ENCODE assay signal across 16 mouse cellular contexts in genomic region chr2:94316526-94316925, GRCm38 (mm10).
DNase-seq lines count a peak whose midpoint lies in the region; ATAC-seq lines count a peak whose summit lies in the region.
"Had no signal": no experiment of that assay in that cellular context is flagged by ENCODE, and none has a peak within 500 bp of the region (broad histone marks: within the 10 kb centered on the region; RNA-seq: fewer than 3 reads in every experiment).

No protein-coding gene starts in this region.

- no peaks in the 10 kb centered on the region for H3K4me1 ChIP-seq in embryonic facial prominence, embryonic 11.5 days (ENCODE audit: control insufficient read depth, insufficient read depth, low read length)
- H3K4me1 ChIP-seq in embryonic facial prominence, embryonic 10.5 days: no peaks in the 10 kb centered on the region
- H3K4me1 ChIP-seq: embryonic facial prominence, embryonic 12.5 days; forebrain, embryonic 15.5 days; neural tube, embryonic 12.5 days had no signal

- H3K36me3 ChIP-seq in embryonic facial prominence, embryonic 11.5 days (replicated peaks; ENCODE audit: control insufficient read depth, insufficient read depth, low read depth, low read length): no peaks in the 10 kb centered on the region
- H3K36me3 ChIP-seq in embryonic facial prominence, embryonic 10.5 days (replicated peaks): peaks cover 56% of the 10 kb centered on the region

- WGBS in embryonic facial prominence, embryonic 11.5 days: 65% methylated on average over 5 of the region's 5 CpGs
- 73% methylated on average over 5 of the region's 5 CpGs for WGBS in embryonic facial prominence, embryonic 10.5 days

- no peak overlapping the region for H3K4me2 ChIP-seq in embryonic facial prominence, embryonic 11.5 days (ENCODE audit: low read depth, low read length)
- H3K4me2 ChIP-seq: embryonic facial prominence, embryonic 12.5 days; forebrain, embryonic 15.5 days; neural tube, embryonic 12.5 days had no signal

- peak; percentile 11 for DNase-seq in embryonic facial prominence, embryonic 11.5 days (ENCODE audit: low spot score)
- no peak for DNase-seq in embryonic facial prominence, embryonic 10.5 days (ENCODE audit: low spot score)
- DNase-seq in left cerebral cortex, postnatal 4 days: peak; percentile 27
- no peak for DNase-seq in left cerebral cortex, postnatal 10 days (ENCODE audit: extremely low spot score in 1 of 2, low spot score in 2 of 2)
- peak; percentile 29 for DNase-seq in A20 (ENCODE audit: low read depth, low spot score)
- peak; percentile 7 for DNase-seq in c-Kit-positive CD71-negative TER-119-negative erythroid progenitor cells, embryonic 14.5 days (ENCODE audit: low read depth)
- DNase-seq in gastrocnemius, postnatal 4 days (ENCODE audit: low spot score in 2 of 2): no peak
- DNase-seq in cerebellum, postnatal 36 days: no peak
- DNase-seq: gastrocnemius, postnatal 36 days; kidney, adult 18-20 months; layer of hippocampus, postnatal 36 days; right cerebral cortex, postnatal 14 days had no signal

- H3K27me3 ChIP-seq in embryonic facial prominence, embryonic 11.5 days (ENCODE audit: control insufficient read depth, insufficient read depth, low read length): no peaks in the 10 kb centered on the region
- no peaks in the 10 kb centered on the region for H3K27me3 ChIP-seq in embryonic facial prominence, embryonic 10.5 days (replicated peaks; ENCODE audit: low read depth, poor library complexity, severe bottlenecking)
- H3K27me3 ChIP-seq: embryonic facial prominence, embryonic 12.5 days; forebrain, embryonic 15.5 days; neural tube, embryonic 12.5 days had no signal

- no peak for ATAC-seq in embryonic facial prominence, embryonic 11.5 days (replicated peaks; ENCODE audit: insufficient number of reproducible peaks, low FRiP score, low TSS enrichment, low read depth)
- ATAC-seq: forebrain, embryonic 15.5 days had no signal

- H3K4me3 ChIP-seq in embryonic facial prominence, embryonic 11.5 days (ENCODE audit: low read depth, low read length): no peak overlapping the region
- no peak overlapping the region for H3K4me3 ChIP-seq in embryonic facial prominence, embryonic 10.5 days
- H3K4me3 ChIP-seq: embryonic facial prominence, embryonic 12.5 days; forebrain, embryonic 15.5 days; neural tube, embryonic 12.5 days had no signal

- intact Hi-C loops in left cerebral cortex, postnatal 4 days (cut with DNase I): no loop called here
- intact Hi-C loops in left cerebral cortex, postnatal 10 days (cut with DNase I): no loop called here

- H3K9me3 ChIP-seq in embryonic facial prominence, embryonic 11.5 days (replicated peaks; ENCODE audit: control insufficient read depth, low read length): no peaks in the 10 kb centered on the region
- no peaks in the 10 kb centered on the region for H3K9me3 ChIP-seq in embryonic facial prominence, embryonic 10.5 days
- H3K9me3 ChIP-seq: embryonic facial prominence, embryonic 12.5 days; forebrain, embryonic 15.5 days; neural tube, embryonic 12.5 days had no signal

- no peak overlapping the region for H3K9ac ChIP-seq in embryonic facial prominence, embryonic 11.5 days (replicated peaks; ENCODE audit: low read length)
- H3K9ac ChIP-seq: embryonic facial prominence, embryonic 12.5 days; forebrain, embryonic 15.5 days; neural tube, embryonic 12.5 days had no signal

- no peak overlapping the region for H3K27ac ChIP-seq in embryonic facial prominence, embryonic 11.5 days (replicated peaks; ENCODE audit: low read depth, low read length)
- H3K27ac ChIP-seq in embryonic facial prominence, embryonic 10.5 days (replicated peaks): no peak overlapping the region
- H3K27ac ChIP-seq: embryonic facial prominence, embryonic 12.5 days; forebrain, embryonic 15.5 days; neural tube, embryonic 12.5 days; stomach, postnatal 0 days had no signal

Comparison
In these comparisons a context has a peak if more than half of its experiments do, and no peak if none do; other contexts are left out.
1. DNase-seq: peak in embryonic facial prominence, embryonic 11.5 days (single experiment), left cerebral cortex, postnatal 4 days (single experiment), A20 (single experiment) and c-Kit-positive CD71-negative TER-119-negative erythroid progenitor cells, embryonic 14.5 days (single experiment); none in embryonic facial prominence, embryonic 10.5 days (single experiment), left cerebral cortex, postnatal 10 days (0 of 2), gastrocnemius, postnatal 4 days (0 of 2) and cerebellum, postnatal 36 days (0 of 2).